Mouse (Mus musculus): ENCODE data around the gene Tmcc3. TPM values are rescaled to one million over a fixed set of nuclear protein-coding genes. Genes with fewer than 3 reads are reported as not detected.

The Tmcc3 gene
- total and polyA plus RNA-seq, 3 experiments = 11.3 to 30.1 (median 23.1) TPM

- Histone ChIP-seq H3K9me3 (replicated peaks; ENCODE audit: low read length) (no peaks in the 10 kb centered on the region), H3K79me2 (replicated peaks; ENCODE audit: control insufficient read depth, extremely low read depth, insufficient read depth, poor library complexity, severe bottlenecking) (peaks cover 41% of the 10 kb centered on the region), H3K36me3 (replicated peaks in 1 of 2; ENCODE audit: control insufficient read depth in 1 of 2, insufficient read depth in 1 of 2, low read length in 1 of 2) (peaks cover 0 to 2% of the 10 kb centered on the region in 2 experiments), H3K4me2 (ENCODE audit: insufficient read depth, low read depth, poor library complexity, severe bottlenecking) (peak overlapping the region; percentile 98), H3K4me1 (ENCODE audit: control insufficient read depth in 1 of 2, insufficient read depth in 2 of 2) (peaks cover 16 to 45% of the 10 kb centered on the region in 2 experiments), H3K27me3 (replicated peaks) (no peaks in the 10 kb centered on the region), H3K4me3 (replicated peaks in 1 of 3; ENCODE audit: low read depth in 2 of 3, low read length in 2 of 3, poor library complexity in 1 of 3) (peak overlapping the region; percentile 50 to 68 (median 60)), H3K27ac (ENCODE audit: insufficient read depth, low read depth) (peak overlapping the region; percentile 99; the same call in 1 of the 2 replicates), H3K9ac (ENCODE audit: insufficient read depth, low read depth) (peak overlapping the region; percentile 91; the same call in 1 of the 2 replicates)
- no peak for DNase-seq (ENCODE audit: extremely low read depth)
- no peak for TF ChIP-seq TCF12 (IDR thresholded peaks at IDR 0.05; ENCODE audit: low read depth, low read length)
- TF ChIP-seq MYC (IDR thresholded peaks at IDR 0.05; ENCODE audit: low read depth, low read length) = no peak
- TF ChIP-seq MAZ (IDR thresholded peaks at IDR 0.05; ENCODE audit: low read depth, low read length) = no peak
- 0 out of 2 replicates have a peak, but pooled peaks have one; percentile 8 for TF ChIP-seq ETS1 (conservative IDR thresholded peaks at IDR 0.05; ENCODE audit: low read depth, low read length)
- no peak for TF ChIP-seq PAX5 (IDR thresholded peaks at IDR 0.05; ENCODE audit: low read length)
- no peak for TF ChIP-seq ZKSCAN1 (IDR thresholded peaks at IDR 0.05; ENCODE audit: borderline replicate concordance, low read depth, low read length)
- peak; percentile 79 for TF ChIP-seq ELF1 (IDR thresholded peaks at IDR 0.05; ENCODE audit: low read depth, low read length)
- TF ChIP-seq JUND (conservative IDR thresholded peaks at IDR 0.05; ENCODE audit: low read depth, low read length) = no peak
- no peak for TF ChIP-seq CHD1 (IDR thresholded peaks at IDR 0.05; ENCODE audit: low read depth, low read length)
- 0 out of 2 replicates have a peak, but pooled peaks have one; percentile 26 for TF ChIP-seq CHD2 (IDR thresholded peaks at IDR 0.05; ENCODE audit: low read length)
- no peak for TF ChIP-seq ZMIZ1 (IDR thresholded peaks at IDR 0.05; ENCODE audit: low read depth, low read length)
- TF ChIP-seq GABPA (IDR thresholded peaks at IDR 0.05; ENCODE audit: insufficient replicate concordance, low read depth, low read length) = 0 out of 2 replicates have a peak, but pooled peaks have one; percentile 12
- TF ChIP-seq MAFK (IDR thresholded peaks at IDR 0.05; ENCODE audit: insufficient replicate concordance, low read length) = no peak
- no peak for TF ChIP-seq MXI1 (IDR thresholded peaks at IDR 0.05; ENCODE audit: low read depth, low read length)
- TF ChIP-seq SIN3A (IDR thresholded peaks at IDR 0.05; ENCODE audit: low read length) = no peak
- in situ Hi-C loops (cut with MboI; ENCODE audit: low pct_ligation_motif_present, low pct_unique_long_range_greater_than_20kb, low sequenced_read_pairs) (no loop called here), dilution Hi-C loops (cut with MboI; ENCODE audit: extremely low pct_ligation_motif_present, extremely low pct_unique_long_range_greater_than_20kb, low sequenced_read_pairs) (no loop called here)
Measured at GRCm38 (mm10) chr10:94354427-94354826, 42.7 kb downstream of the Tmcc3 start.

- Histone ChIP-seq H3K4me1 (ENCODE audit: control insufficient read depth in 1 of 2, insufficient read depth in 2 of 2) (peaks cover 15 to 44% of the 10 kb centered on the region in 2 experiments), H3K27me3 (replicated peaks) (no peaks in the 10 kb centered on the region), H3K9me3 (replicated peaks; ENCODE audit: low read length) (peaks cover 7% of the 10 kb centered on the region), H3K36me3 (replicated peaks in 1 of 2; ENCODE audit: control insufficient read depth in 1 of 2, insufficient read depth in 1 of 2, low read length in 1 of 2) (peaks cover 3 to 14% of the 10 kb centered on the region in 2 experiments), H3K27ac (ENCODE audit: insufficient read depth, low read depth) (peak overlapping the region; percentile 94), H3K9ac (ENCODE audit: insufficient read depth, low read depth) (peak overlapping the region; percentile 99), H3K4me3 (replicated peaks in 1 of 3; ENCODE audit: low read depth in 2 of 3, low read length in 2 of 3, poor library complexity in 1 of 3) (peak overlapping the region; percentile 64 to 88 (median 75)), H3K4me2 (ENCODE audit: insufficient read depth, low read depth, poor library complexity, severe bottlenecking) (peak overlapping the region; percentile 42), H3K79me2 (replicated peaks; ENCODE audit: control insufficient read depth, extremely low read depth, insufficient read depth, poor library complexity, severe bottlenecking) (peaks cover 60% of the 10 kb centered on the region)
- DNase-seq (ENCODE audit: extremely low read depth) = peak; percentile 74
- dilution Hi-C loops (cut with MboI; ENCODE audit: extremely low pct_ligation_motif_present, extremely low pct_unique_long_range_greater_than_20kb, low sequenced_read_pairs) = no loop called here
- in situ Hi-C loops (cut with MboI; ENCODE audit: low pct_ligation_motif_present, low pct_unique_long_range_greater_than_20kb, low sequenced_read_pairs) = no loop called here
- TF ChIP-seq CTCF (conservative IDR thresholded peaks at IDR 0.05 in 1 of 2, IDR thresholded peaks at IDR 0.05 in 1 of 2; ENCODE audit: low read depth in 2 of 2, low read length in 2 of 2) (no peak), NELFE (IDR thresholded peaks at IDR 0.05; ENCODE audit: low read depth, low read length) (peak; percentile 14), RAD21 (IDR thresholded peaks at IDR 0.05; ENCODE audit: low read depth, low read length) (no peak), ZKSCAN1 (IDR thresholded peaks at IDR 0.05; ENCODE audit: borderline replicate concordance, low read depth, low read length) (no peak), E2F4 (IDR thresholded peaks at IDR 0.05; ENCODE audit: insufficient replicate concordance, low read depth, low read length) (no peak), JUN (IDR thresholded peaks at IDR 0.05; ENCODE audit: insufficient read depth, low read depth, low read length) (no peak), UBTF (IDR thresholded peaks at IDR 0.05; ENCODE audit: low read depth, low read length) (peak; percentile 55; the same call in 1 of the 2 replicates), MAZ (IDR thresholded peaks at IDR 0.05; ENCODE audit: low read depth, low read length) (peak; percentile 66; the same call in 1 of the 2 replicates), JUND (conservative IDR thresholded peaks at IDR 0.05; ENCODE audit: low read depth, low read length) (no peak), RCOR1 (conservative IDR thresholded peaks at IDR 0.05; ENCODE audit: low read depth, low read length) (peak; percentile 72), ZNF384 (IDR thresholded peaks at IDR 0.05; ENCODE audit: low read depth, low read length) (0 out of 2 replicates have a peak, but pooled peaks have one; percentile 4), ZC3H11A (IDR thresholded peaks at IDR 0.05; ENCODE audit: low read depth, low read length) (no peak), USF2 (conservative IDR thresholded peaks at IDR 0.05; ENCODE audit: low read depth, low read length) (no peak), ELF1 (IDR thresholded peaks at IDR 0.05; ENCODE audit: low read depth, low read length) (peak; percentile 64), BHLHE40 (IDR thresholded peaks at IDR 0.05; ENCODE audit: low read depth, low read length) (peak; percentile 80), ETS1 (conservative IDR thresholded peaks at IDR 0.05; ENCODE audit: low read depth, low read length) (peak; percentile 95), MYC (IDR thresholded peaks at IDR 0.05; ENCODE audit: low read depth, low read length) (peak; percentile 83; the same call in 1 of the 2 replicates), USF1 (IDR thresholded peaks at IDR 0.05; ENCODE audit: low read depth, low read length) (no peak), KAT2A (IDR thresholded peaks at IDR 0.05; ENCODE audit: insufficient replicate concordance, low read length) (0 out of 2 replicates have a peak, but pooled peaks have one; percentile 26), HCFC1 (IDR thresholded peaks at IDR 0.05; ENCODE audit: low read depth, low read length) (no peak; the same call in 1 of the 2 replicates), MXI1 (IDR thresholded peaks at IDR 0.05; ENCODE audit: low read depth, low read length) (peak; percentile 56; the same call in 1 of the 2 replicates)
Measured at GRCm38 (mm10) chr10:94356504-94357169, 44.9 kb downstream of the Tmcc3 start.
